Mouse (Mus musculus) heart, postnatal 0 days (tissue): Measurements from ENCODE around the gene Srgap1. TPM values are rescaled to one million over a fixed set of nuclear protein-coding genes. Genes with fewer than 3 reads are reported as not detected.

Experiments used
- ATAC-seq: fragments of 200-750 bp; cut with Nextera tagmentation; 2 replicates; pipeline ENCODE4 v1.8.0; 2017; ENCODE audit warnings: low read depth, moderate number of reproducible peaks, moderate library complexity; ENCODE audit not compliant: insufficient read depth
- DNase-seq: peaks from one replicate; pipeline ENCODE4 v3.0.0-alpha.2; 2016; ENCODE audit warnings: low spot score
- H3K27ac ChIP-seq: fragments of 300-500 bp; sonication (generic); 2 replicates; pipeline ENCODE4 v1.5.1; 2014; ENCODE audit warnings: low read depth, mild to moderate bottlenecking
- H3K27me3 ChIP-seq: fragments of 300-500 bp; sonication (generic); 2 replicates; pipeline ENCODE4 v1.6.1; 2014; ENCODE audit warnings: low read length, mixed read lengths; ENCODE audit not compliant: control insufficient read depth, insufficient read depth
- H3K36me3 ChIP-seq: fragments of 300-500 bp; sonication (generic); replicated peaks from 2 replicates; pipeline ENCODE4 v1.6.1; 2014; ENCODE audit warnings: low read length, mixed read lengths; ENCODE audit not compliant: control insufficient read depth, insufficient read depth
- H3K4me1 ChIP-seq: fragments of 300-500 bp; sonication (generic); 2 replicates; pipeline ENCODE4 v1.6.1; 2014; ENCODE audit warnings: antibody characterized with exemption; ENCODE audit not compliant: control insufficient read depth, insufficient read depth
- H3K4me2 ChIP-seq: fragments of 300-500 bp; sonication (generic); 2 replicates; pipeline ENCODE4 v1.6.1; 2014; ENCODE audit warnings: low read depth, mild to moderate bottlenecking, low read length, moderate library complexity
- H3K4me3 ChIP-seq: fragments of 300-500 bp; sonication (generic); 2 replicates; pipeline ENCODE4 v1.5.1; 2014; ENCODE audit warnings: low read depth, low read length
- H3K9ac ChIP-seq: fragments of 300-500 bp; sonication (generic); replicated peaks from 2 replicates; pipeline ENCODE4 v1.6.1; 2014; ENCODE audit warnings: low read depth, low read length, mixed read lengths
- H3K9me3 ChIP-seq: fragments of 300-500 bp; sonication (generic); replicated peaks from 2 replicates; pipeline ENCODE4 v1.6.1; 2016; ENCODE audit warnings: low read length; ENCODE audit not compliant: control insufficient read depth
- CTCF ChIP-seq: IDR thresholded peaks from 2 replicates; pipeline ENCODE4 v1.5.1; 2016; ENCODE audit warnings: antibody characterized with exemption, control low read depth, low read depth
- EP300 ChIP-seq: IDR thresholded peaks from 2 replicates; pipeline ENCODE4 v1.6.1; 2016; ENCODE audit warnings: antibody characterized with exemption, low read depth
- WGBS: fragments of 180-500 bp; shearing (Covaris S2); extraction: QIAGEN DNeasy Blood & Tissue Kit; methylation state at CpG from one replicate; pipeline ENCODE4 v1.1.7; 2014; 5-methylcytosine and 5-hydroxymethylcytosine counted together
- polyA plus RNA-seq: library from polyadenylated mRNA; unstranded; fragments of >200 nt; fragmentation: Nextera tagmentation; extraction: Ambion mirVana; gene quantifications from 2 replicates; pipeline ENCODE4 v1.2.1, GENCODE M21; 2015
- total RNA-seq: library from RNA; depleted of rRNA; stranded (reverse); fragments of >200 nt; gene quantifications from 2 replicates; pipeline ENCODE4 v1.2.3, GENCODE M21; 2014; ENCODE audit warnings: low replicate concordance

The Srgap1 gene
- total and polyA plus RNA-seq, 2 experiments from 2014 or later = 3.4 to 5.0 TPM

GRCm38 (mm10) chr10:121781159-121781558, 266.0 kb downstream of the Srgap1 start:
- Histone ChIP-seq H3K9ac (no peak overlapping the region), H3K27me3 (no peaks in the 10 kb centered on the region), H3K4me3 (no peak overlapping the region), H3K9me3 (peaks cover 4% of the 10 kb centered on the region), H3K36me3 (peaks cover 29% of the 10 kb centered on the region), H3K27ac (no peak overlapping the region), H3K4me1 (no peaks in the 10 kb centered on the region), H3K4me2 (no peak overlapping the region; the same call in 1 of the 2 replicates)
- TF ChIP-seq EP300 = no peak
- TF ChIP-seq CTCF = no peak
- WGBS = 39% methylated on average over 14 of the region's 14 CpGs
- no peak for DNase-seq
- no peak for ATAC-seq

GRCm38 (mm10) chr10:121775990-121776389, 271.1 kb downstream of the Srgap1 start:
- no peak overlapping the region for H3K9ac ChIP-seq
- WGBS = 44% methylated on average over 3 of the region's 3 CpGs
- DNase-seq (no peak), ATAC-seq (no peak)
- H3K36me3 ChIP-seq = no peaks in the 10 kb centered on the region
- no peaks in the 10 kb centered on the region for H3K9me3 ChIP-seq
- H3K4me1 ChIP-seq = no peaks in the 10 kb centered on the region
- H3K27me3 ChIP-seq = no peaks in the 10 kb centered on the region
- H3K4me2 ChIP-seq = no peak overlapping the region
- no peak for TF ChIP-seq CTCF
- no peak for TF ChIP-seq EP300
- H3K27ac ChIP-seq = no peak overlapping the region
- H3K4me3 ChIP-seq = no peak overlapping the region

- no peak for ATAC-seq
- Histone ChIP-seq H3K36me3 (no peaks in the 10 kb centered on the region), H3K9ac (no peak overlapping the region), H3K9me3 (no peaks in the 10 kb centered on the region), H3K4me1 (no peaks in the 10 kb centered on the region), H3K4me3 (no peak overlapping the region), H3K27me3 (no peaks in the 10 kb centered on the region), H3K4me2 (no peak overlapping the region), H3K27ac (no peak overlapping the region)
- TF ChIP-seq EP300 = no peak
- TF ChIP-seq CTCF = no peak
- WGBS = 68% methylated on average over 4 of the region's 4 CpGs
- no peak for DNase-seq
These were observed 273.3 kb downstream of the Srgap1 start for GRCm38 (mm10) chr10:121773813-121774212.

GRCm38 (mm10) chr10:121770624-121771577, 276.2 kb downstream of the Srgap1 start:
- no peaks in the 10 kb centered on the region for H3K36me3 ChIP-seq
- TF ChIP-seq CTCF (peak; percentile 45), EP300 (no peak)
- no peaks in the 10 kb centered on the region for H3K4me1 ChIP-seq
- peak overlapping the region; percentile 20; the same call in 1 of the 2 replicates for H3K4me2 ChIP-seq
- no peak overlapping the region for H3K4me3 ChIP-seq
- H3K27me3 ChIP-seq = no peaks in the 10 kb centered on the region
- DNase-seq = no peak
- H3K9me3 ChIP-seq = no peaks in the 10 kb centered on the region
- H3K27ac ChIP-seq = no peak overlapping the region
- WGBS = 49% methylated on average over 20 of the region's 20 CpGs
- ATAC-seq = no peak
- H3K9ac ChIP-seq = no peak overlapping the region

- WGBS = 81% methylated on average over 5 of the region's 5 CpGs
- H3K4me1 ChIP-seq = no peaks in the 10 kb centered on the region
- DNase-seq = no peak
- no peaks in the 10 kb centered on the region for H3K9me3 ChIP-seq
- no peak overlapping the region for H3K4me2 ChIP-seq
- TF ChIP-seq EP300 (no peak), CTCF (no peak)
- ATAC-seq = no peak
- H3K9ac ChIP-seq = no peak overlapping the region
- no peak overlapping the region for H3K4me3 ChIP-seq
- no peaks in the 10 kb centered on the region for H3K36me3 ChIP-seq
- no peaks in the 10 kb centered on the region for H3K27me3 ChIP-seq
- no peak overlapping the region for H3K27ac ChIP-seq
These were observed 277.4 kb downstream of the Srgap1 start for GRCm38 (mm10) chr10:121769711-121770110.
